Mouse (Mus musculus): ENCODE measurements around the gene Acsm2. TPM values are rescaled to one million over a fixed set of nuclear protein-coding genes. Genes with fewer than 3 reads are reported as not detected.

Gene Acsm2
- total RNA-seq (2023), result not detected

DNA sequence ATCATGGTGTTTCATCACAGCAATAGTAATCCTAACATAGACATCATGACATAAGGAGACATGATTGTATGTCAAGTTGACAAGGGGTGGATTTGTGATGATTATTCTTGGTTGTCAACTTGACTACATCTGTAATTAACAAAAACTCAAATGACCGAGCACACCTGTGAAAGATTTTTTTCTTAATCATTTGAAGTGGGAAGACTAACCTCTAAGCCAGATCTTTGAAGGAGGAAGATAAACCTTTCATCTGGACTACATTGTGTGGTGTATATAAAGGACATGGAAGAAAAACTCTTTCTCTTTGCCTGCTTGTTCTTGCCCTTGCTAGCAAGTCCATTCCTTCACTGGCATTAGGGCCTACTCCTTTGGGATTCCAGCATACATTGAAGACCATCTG is at the start of gene Acsm2:
Gene Acsm2, plus strand, starts transcription at position 301 of the 400 bp plus-strand sequence.

DNA sequence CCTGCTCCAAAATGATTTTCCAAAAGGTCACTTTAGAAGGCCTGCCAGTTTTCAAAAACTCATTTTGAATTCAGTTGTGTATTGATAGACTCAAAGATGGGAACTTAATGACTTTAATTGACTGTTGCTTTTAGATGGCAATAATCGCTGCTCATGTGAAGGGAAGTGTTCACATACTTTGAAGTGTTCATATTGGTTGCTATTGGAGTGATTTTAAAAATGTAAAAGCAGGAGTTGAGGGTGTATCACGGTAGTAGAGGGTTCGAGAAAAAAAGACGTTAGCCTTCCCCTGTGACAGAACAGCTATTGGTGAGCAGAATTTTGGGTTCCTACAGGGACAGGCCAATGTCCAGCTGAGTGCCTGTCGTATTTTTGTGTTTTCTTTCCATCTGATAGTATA is 35.0 kb upstream of the Acsm2 start, which contains the start of gene Acsm5:
Gene Acsm5, plus strand, starts transcription at position 301 of the 400 bp plus-strand sequence.

DNA sequence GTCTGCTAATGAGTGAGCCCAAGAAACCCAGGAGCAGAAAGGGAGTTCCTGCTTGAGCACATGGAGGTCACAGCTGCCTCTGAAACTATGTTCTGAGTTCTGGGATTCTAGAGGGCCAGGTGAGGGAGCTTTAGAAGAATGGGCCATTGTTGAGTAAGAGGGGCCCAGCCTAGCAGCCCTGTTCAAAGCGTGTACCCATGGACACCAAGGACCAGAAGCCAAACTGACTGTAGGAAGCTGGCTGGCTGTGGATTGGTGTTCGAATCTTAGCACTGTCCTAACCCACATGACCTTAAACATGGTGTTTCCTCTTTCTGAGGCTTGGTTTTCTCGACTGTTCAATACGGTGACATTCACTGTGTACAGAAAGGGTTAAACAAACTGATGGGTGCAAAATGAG is 30.8 kb upstream of the Acsm2 start, which contains the start of gene Pdilt:
Gene Pdilt, minus strand, starts transcription at position 101 of the 400 bp plus-strand sequence.

DNA sequence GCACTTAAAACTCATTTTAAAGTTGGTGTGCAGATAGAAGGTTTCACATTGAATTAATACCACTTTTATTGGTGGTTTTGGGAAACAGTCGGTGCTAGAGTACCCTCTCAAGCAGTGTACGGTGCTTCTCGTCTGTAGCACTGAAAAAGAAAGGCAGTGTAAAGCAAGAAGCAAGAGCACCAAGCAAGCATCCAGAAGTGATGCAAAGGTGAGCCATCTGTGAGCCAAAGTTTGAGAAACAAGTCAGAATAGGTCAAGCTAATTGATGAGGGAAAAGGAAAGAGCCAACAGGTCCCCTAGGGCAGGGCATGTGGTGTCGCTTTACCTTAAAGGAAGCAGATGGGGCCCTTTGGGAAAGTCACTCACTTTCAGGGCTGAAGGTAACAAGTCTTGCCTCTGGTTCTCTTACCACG is 52.5 kb downstream of the Acsm2 start, which contains the start of gene Acsm1:
Gene Acsm1, plus strand, starts transcription at position 363 of the 413 bp plus-strand sequence.

Other genes starting within 250 kb of the Acsm2 start
- not detected for gene Gp2, start 95.1 kb upstream of the Acsm2 start, total RNA-seq (2023)
- gene Umod, start 75.1 kb upstream of the Acsm2 start, total RNA-seq (2023), result not detected
- not detected for gene Acsm5, start 34.9 kb upstream of the Acsm2 start, total RNA-seq (2023)
- not detected for gene Pdilt, start 30.9 kb upstream of the Acsm2 start, total RNA-seq (2023)
- gene Acsm1, start 52.7 kb downstream of the Acsm2 start, total RNA-seq (2023), result not detected
- gene Acsm4, start 135.7 kb downstream of the Acsm2 start, total RNA-seq (2023), result not detected
- gene Thumpd1, start 166.5 kb downstream of the Acsm2 start, total RNA-seq (2023), result 10 to 100 TPM; 69.8 to 84.5 TPM
- gene Acsm3, start 206.6 kb downstream of the Acsm2 start, total RNA-seq (2023), result not detected
- 1 to 10 TPM; 8.8 to 9.8 TPM for gene Rexo5, start 239.7 kb downstream of the Acsm2 start, total RNA-seq (2023)
- 1 to 10 TPM; 4.7 to 6.2 TPM for gene Eri2, start 239.7 kb downstream of the Acsm2 start, total RNA-seq (2023)

Measured in B cell, adult 67 days (primary cell).